Mouse (Mus musculus) lung, adult 18-20 months (tissue): ENCODE measurements around the gene Urm1.
"Not testable (repeated sequence)": the region's sequence is repeated elsewhere in the genome, so short reads cannot be mapped to it uniquely, and the experiment has no call there.

ENCODE experiments used
- DNase-seq, 2 experiments: peaks; one replicate each; pipeline ENCODE4 v3.0.0; 2022; ENCODE audit warnings: mixed read lengths in 2 of 2

The Urm1 gene

GRCm38 (mm10) chr2:29868949-29869645 lies 49.2 kb downstream of the Urm1 start, which contains the start of gene Cercam:
Gene Cercam (plus strand): TSS chr2:29869164.
- DNase-seq, result peak; percentile 84 to 87

DNA sequence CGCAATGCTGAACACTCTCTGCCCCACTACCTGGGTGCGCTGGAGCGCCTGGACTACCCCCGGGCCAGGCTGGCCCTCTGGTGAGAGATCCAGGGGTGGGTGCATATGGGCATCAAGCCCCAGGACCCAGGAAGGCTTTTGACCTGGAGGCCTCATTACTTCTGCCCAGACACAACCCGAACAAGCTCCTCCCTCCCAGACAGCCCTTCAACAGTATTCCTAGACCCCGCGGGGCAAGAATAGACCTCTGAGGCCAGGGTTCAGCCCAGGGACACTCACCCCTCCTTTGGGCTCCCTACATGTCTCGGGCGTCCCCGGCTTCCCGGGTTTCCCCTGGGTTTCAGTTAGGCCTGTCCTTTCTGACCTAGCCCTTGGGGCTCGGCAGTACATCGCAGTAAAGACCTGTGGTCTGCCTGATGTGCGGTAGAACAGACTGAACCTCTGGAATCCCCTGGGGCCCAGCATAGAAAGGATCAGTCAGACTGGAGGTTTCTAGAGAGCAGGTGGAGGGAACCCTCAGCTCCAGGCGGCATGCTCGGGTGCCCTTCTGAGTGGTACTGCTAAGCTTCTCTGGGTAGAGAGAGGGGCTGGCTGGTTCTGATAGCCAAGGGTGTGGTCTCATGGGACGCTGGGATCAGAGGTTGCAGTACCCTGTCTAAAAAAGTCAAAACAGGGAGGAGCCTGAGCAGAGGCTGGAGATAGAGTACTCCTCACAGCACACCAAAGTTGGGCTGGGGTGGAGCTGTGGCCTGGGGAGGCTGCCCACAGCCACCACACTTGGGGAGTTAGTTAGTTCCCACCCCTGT lies 50.0 kb downstream of the Urm1 start:
- DNase-seq, result peak; percentile 27

DNA sequence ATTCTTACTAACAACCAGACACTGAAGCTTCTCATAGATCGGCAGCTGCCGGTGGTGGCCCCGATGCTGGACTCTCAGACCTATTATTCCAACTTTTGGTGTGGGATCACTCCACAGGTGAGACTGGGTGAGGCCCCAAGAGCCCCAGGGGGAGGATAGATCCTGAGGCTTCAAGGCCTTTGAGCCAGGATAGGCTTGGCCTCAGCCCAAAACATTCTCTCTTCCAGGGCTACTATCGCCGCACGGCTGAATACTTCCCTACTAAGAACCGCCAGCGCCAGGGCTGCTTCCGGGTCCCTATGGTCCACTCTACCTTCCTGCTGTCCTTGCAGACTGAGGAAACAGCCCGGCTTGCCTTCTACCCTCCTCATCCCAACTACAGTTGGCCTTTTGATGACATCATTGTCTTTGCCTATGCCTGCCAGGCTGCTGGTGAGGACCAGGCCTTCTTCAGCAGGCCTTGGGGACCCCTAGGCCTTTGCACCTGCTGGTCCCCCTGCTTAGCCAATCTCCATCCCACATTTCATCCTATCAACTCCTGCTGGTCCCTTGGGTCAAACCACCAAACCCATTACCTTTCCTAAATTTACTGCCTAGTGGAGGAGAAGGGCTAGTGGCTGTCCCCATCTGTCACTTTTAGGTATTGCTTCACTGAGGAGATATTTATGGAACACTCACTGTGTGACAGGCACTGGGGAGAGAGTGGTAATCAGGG lies 52.9 kb downstream of the Urm1 start:
- no peak for DNase-seq

DNA sequence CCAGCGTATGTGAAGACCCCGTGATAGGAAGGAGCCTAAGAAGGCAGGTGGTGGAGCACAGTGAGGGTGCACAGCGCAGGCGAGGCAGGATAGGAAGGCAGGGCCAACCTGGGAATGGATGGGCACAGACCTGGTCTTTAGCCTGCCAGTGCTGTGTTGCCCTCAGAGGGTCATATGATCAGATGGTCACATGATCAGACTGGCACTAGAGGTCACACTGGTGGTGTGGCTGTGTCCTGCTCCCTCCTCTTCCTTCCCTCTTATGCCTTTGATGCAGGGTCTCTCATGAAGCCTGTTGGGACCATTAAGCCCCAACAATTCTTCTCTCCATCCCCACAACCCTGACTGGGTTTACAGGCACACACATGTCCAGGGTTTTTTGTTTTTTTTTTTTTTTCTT lies 53.9 kb downstream of the Urm1 start:
- DNase-seq, result no peak

DNA sequence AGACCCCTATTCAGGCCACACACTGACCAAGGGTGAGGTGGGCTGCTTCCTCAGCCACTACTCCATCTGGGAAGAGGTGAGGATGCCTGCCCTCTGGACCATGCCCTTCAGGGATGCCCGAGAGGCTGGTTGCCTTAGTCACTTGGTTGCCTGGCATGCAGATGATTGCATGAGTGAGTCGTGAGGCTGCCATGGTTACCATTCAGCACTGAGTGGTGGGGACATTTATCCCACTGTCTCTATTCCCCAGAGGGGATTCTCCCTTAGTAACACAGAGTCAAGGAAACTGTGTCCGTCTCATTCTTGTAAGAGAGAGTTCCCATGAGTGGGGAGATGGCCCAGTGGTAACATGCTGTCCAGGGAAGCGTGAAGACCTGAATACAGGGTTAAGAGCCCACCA lies 58.2 kb downstream of the Urm1 start:
- DNase-seq, result no peak

DNA sequence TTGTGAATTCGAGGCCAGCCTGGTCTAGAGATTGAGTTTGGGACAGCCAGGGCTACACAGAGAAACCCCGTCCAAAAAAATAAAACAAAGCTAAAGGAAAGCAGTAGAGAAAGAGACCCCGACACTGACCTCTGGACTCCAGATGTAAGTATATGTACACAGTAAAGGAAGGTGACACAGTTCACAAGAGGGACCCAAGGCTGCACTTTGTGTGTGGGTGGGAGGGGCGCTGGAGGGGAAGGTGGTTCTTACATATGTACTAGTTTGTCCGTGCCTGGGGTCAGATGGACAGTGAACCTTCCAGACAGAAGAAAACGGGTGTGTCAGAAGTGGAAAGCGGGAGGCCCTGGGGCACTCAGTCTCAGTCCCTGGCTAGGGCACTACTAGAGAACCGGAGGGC lies 59.3 kb downstream of the Urm1 start:
- no peak for DNase-seq

GRCm38 (mm10) chr2:29879964-29880830 lies 60.3 kb downstream of the Urm1 start:
- no peak for DNase-seq

GRCm38 (mm10) chr2:29886659-29887292 lies 66.9 kb downstream of the Urm1 start:
- DNase-seq, result not testable (repeated sequence)

- peak; percentile 100 for DNase-seq
These were observed 69.4 kb downstream of the Urm1 start, which contains the start of gene Odf2 for GRCm38 (mm10) chr2:29889066-29889944. Gene Odf2 (plus strand): TSS chr2:29889221.

DNA sequence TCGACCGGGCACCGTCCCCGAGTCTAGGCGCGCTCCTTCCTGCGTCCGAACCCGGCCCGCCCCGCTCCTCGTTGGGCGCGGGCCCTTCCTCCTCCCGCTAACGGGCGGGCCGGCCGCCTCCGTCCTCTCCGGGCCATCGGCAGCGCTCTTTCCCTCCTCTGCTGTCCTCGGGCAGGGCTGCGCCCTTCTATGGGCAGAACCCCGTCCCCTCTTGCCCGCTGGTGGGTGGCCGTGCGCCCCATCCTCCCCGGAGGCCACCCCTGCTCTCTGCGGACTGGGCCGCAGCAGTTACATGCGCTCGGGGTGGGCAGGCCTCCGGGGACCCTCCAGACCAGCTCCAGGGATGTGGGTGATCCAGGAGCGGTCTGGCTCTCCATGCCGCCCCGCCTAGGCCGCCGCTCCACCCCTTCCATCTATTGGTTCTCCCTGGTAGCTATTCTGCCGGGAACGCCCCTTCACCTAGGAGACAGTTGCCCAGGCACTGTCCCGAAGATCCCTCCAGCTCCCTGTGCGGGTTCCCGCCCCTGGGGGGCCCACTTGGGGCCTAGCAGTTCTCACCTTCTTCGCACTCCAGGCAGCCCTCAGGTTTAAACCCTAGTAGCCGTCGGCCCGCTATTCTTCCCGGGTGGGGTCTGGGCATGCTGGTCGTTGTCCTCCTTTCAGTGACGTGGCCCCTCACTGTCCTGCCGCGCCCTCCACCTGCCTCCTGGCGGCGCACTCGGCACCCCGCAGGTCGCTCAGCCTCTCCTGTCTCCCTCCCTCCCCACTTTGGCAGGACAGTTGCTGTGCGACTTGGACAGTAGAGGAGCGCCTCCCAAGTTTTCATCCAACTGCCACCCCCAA lies 70.3 kb downstream of the Urm1 start:
- peak; percentile 86 to 91 for DNase-seq

GRCm38 (mm10) chr2:29891773-29892172 lies 71.9 kb downstream of the Urm1 start:
- DNase-seq, result no peak
